Mouse (Mus musculus) T-cell, adult 2 months (primary cell): ENCODE results near the gene Aicda.
"Not testable (repeated sequence)": the region's sequence is repeated elsewhere in the genome, so short reads cannot be mapped to it uniquely, and the experiment has no call there.

Experiments
- DNase-seq: peaks from one replicate; pipeline ENCODE4 v3.0.0; 2022; ENCODE audit warnings: low spot score

The Aicda gene

GRCm38 (mm10) chr6:122553606-122554005 is at the start of gene Aicda:
TSS of gene Aicda (plus strand) at chr6:122553801.
- DNase-seq = no peak

GRCm38 (mm10) chr6:122505041-122505440 is 48.6 kb upstream of the Aicda start:
- DNase-seq = no peak

DNA sequence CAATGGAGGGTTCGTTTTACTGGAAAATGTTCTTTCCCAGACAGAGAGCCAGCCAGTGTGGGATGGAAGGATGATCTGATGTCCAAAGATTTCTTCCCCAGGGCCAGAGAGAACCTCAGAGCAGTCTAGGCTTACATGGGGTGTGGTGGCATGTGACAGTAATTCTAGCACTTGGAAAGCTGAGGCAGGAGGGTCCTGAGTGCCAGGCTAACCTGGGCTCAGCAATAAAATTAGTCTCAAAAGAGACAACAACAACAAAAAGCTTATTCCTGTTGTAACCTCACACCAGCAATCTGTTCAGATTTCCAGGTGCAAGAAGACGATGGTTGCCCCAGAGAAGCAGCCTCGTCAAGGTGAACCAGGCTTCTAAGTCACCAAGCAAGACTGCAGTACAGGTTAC is 48.1 kb upstream of the Aicda start, which contains the start of gene Mfap5:
Gene Mfap5 (plus strand): TSS at position 301 of the 400 bp plus-strand sequence.
- DNase-seq = no peak

GRCm38 (mm10) chr6:122508494-122508893 is 45.1 kb upstream of the Aicda start:
- no peak for DNase-seq

GRCm38 (mm10) chr6:122512914-122513878 is 40.4 kb upstream of the Aicda start:
- no peak for DNase-seq

- no peak for DNase-seq
These were observed 39.3 kb upstream of the Aicda start for GRCm38 (mm10) chr6:122514312-122514711.

- not testable (repeated sequence) for DNase-seq
These were observed 37.8 kb upstream of the Aicda start for GRCm38 (mm10) chr6:122515762-122516161.

GRCm38 (mm10) chr6:122517668-122518067 is 35.9 kb upstream of the Aicda start:
- DNase-seq = no peak

DNA sequence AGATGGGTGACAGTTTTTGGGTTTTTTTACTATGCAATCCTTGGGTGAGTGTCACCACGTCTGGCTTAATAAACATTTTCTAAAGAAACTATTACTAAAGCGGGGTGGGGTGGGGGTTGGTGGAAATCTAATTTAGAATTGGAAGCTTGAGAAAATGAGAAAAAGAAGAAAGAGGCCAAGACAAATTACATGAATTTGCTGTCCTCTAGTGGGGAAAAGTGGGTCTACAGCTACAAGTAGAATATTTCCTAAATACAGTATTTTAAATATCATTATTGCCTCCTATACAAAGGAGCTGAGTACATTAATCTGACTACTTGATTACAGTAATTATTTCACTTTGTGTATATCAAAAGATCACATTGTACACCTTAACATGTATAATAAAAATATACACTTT is 34.2 kb upstream of the Aicda start:
- no peak for DNase-seq

- no peak for DNase-seq
These were observed 31.0 kb upstream of the Aicda start for GRCm38 (mm10) chr6:122522595-122522994.

- DNase-seq = no peak
These were observed 30.3 kb upstream of the Aicda start for GRCm38 (mm10) chr6:122523289-122523688.

DNA sequence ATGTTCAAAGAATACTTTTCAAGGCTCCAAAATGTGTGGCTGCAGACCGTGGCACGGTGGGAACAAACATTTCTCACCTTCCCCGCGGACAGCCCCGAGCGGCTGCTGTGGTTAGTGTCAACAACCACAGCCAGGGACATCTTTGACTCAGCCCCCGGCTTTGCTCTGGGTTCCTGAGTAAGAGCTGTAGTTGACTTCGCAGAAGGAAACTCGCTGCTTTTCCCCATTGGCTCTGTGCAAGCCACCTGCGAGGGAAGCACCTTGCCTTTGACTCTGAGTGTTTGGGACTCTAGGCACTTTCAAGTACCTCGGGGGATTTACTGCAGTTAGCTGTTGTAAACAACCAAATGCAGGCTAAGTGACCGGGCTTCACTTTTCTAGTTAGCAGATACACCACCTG is 26.0 kb upstream of the Aicda start:
- peak; percentile 28 for DNase-seq

DNA sequence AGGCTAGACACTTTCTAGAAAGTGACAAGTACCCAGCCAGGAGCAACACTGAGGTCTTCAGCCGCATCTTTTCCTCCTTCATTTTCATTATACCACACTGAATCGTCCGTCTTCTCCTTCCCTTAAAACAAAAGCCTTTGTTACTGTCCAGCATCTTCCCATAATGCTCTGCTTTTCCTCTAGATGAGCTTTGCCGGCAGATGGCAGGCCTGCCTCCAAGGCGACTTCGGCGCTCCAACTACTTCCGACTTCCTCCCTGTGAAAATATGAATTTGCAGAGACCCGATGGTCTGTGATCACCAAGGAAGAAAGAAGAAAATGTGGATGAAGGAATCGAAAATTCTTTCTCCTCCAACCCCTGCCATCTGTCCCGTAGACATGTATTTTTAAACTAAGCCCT is 25.5 kb upstream of the Aicda start:
- DNase-seq = no peak

- no peak for DNase-seq
These were observed 22.0 kb upstream of the Aicda start for GRCm38 (mm10) chr6:122531466-122532174.

DNA sequence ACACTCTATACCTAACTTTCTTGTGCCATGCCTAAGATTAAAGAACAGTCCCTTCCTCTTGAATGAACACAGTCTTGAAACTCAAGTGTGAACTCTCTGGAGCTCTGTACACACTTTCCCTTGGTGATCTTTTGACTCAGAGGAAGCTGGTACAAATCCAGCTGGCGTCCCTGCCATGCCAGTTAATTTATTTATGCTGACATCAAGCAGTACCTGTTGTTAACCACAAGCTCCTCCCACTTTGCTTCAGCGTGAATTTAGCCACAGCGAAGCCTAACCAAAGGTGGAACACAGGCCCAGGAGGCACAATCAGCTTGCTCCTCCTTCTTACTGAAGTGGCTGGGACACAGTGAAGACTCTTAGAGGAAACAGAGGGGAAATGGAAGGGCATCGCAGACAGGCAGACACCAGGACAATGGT is 20.7 kb upstream of the Aicda start:
- peak; percentile 53 for DNase-seq

- DNase-seq = no peak
These were observed 19.6 kb upstream of the Aicda start for GRCm38 (mm10) chr6:122534032-122534431.

DNA sequence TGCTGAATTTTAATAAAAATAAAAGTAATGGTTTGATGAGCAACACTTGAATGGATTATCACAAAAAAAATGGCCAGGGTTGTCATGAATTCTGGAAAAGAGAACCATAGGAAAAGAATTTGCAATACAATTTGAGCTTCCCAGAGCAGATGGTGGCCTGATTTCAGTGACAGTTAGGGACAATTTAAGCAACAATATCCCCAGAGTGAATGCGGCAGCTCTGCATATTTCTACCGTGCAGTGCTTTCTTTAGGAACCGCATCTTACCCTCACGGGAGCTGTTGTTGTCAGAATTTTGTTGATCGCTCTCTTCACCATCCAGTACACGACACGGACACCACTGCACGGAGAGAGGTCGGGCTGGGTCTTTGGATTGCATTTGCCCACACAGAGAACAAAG is 14.0 kb upstream of the Aicda start:
- DNase-seq = no peak

GRCm38 (mm10) chr6:122542459-122542858 is 11.1 kb upstream of the Aicda start:
- not testable (repeated sequence) for DNase-seq

- DNase-seq = no peak
These were observed 10.0 kb upstream of the Aicda start for GRCm38 (mm10) chr6:122543574-122543973.

DNA sequence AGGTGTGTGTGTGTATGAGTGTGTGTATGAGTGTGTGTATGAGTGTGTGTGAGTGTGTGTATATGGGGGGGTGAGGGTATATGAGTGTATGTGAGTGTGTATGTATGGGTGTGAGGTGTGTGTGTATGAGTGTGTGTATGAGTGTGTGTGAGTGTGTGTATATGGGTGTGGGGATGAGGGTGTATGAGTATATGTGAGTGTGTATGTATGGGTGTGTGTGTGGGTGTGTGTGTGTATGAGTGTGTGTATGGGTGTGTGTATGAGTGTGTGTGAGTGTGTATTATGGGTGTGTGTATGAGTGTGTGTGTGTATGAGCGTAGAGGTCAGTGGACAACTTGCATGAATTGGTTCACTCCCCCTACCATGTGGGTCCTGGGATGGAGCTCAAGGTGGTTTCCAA is 8.9 kb upstream of the Aicda start:
- DNase-seq = no peak

GRCm38 (mm10) chr6:122545289-122545882 is 8.2 kb upstream of the Aicda start:
- DNase-seq = no peak

DNA sequence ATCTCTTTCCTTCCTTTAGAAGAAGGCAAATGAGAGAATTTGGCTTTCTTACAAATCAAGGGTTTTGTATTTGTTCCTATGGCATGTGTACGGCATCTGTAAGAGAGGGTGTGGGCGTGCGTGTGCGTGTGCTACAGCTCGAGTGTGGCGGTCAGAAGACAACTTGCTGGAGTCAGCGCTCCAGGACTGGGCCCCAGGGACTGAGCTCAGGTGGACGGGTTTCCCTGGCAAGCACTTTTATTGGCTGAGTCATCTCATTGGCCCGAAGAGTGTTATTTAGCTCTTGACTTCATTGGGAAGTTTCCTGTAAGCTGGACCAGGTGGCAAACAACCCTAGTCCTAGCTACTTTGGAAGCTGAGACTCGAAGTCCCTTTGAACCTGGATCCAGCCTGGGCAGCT is 7.7 kb upstream of the Aicda start:
- no peak for DNase-seq

DNA sequence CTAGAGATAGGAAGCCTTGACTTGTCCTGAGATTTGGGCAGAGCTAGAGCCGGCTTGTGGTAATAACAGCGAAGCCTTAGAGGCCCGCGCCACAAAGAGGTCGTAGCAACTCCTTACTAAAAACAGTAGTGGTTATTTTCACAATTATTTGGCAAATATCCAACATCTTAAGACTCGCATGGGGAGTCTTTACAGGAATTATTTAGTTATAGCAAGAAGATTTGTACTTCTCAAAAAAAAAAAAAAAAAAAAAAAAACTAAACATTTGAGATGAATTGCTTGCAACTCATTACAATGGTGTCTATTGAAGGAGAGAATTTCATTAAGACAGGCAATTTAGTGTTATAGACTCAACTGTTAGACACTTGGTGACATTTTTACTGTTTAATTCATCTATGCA is 501 bp downstream of the Aicda start:
- no peak for DNase-seq
